Mouse (Mus musculus) spleen, adult 2 months (tissue): ENCODE data around the gene Pcx.

Experiments used
- CTCF ChIP-seq: fragments of 200-500 bp; IDR thresholded peaks from 2 replicates; pipeline ENCODE4 v1.5.1; 2011; ENCODE audit warnings: mild to moderate bottlenecking, inconsistent platforms; ENCODE audit not compliant: insufficient read depth, insufficient read length, insufficient replicate concordance; ENCODE audit errors: extremely low read depth
- POLR2A ChIP-seq: fragments of 200-500 bp; IDR thresholded peaks from 2 replicates; pipeline ENCODE4 v1.6.1; 2011; ENCODE audit warnings: low read depth, low read length, inconsistent platforms

DNA sequence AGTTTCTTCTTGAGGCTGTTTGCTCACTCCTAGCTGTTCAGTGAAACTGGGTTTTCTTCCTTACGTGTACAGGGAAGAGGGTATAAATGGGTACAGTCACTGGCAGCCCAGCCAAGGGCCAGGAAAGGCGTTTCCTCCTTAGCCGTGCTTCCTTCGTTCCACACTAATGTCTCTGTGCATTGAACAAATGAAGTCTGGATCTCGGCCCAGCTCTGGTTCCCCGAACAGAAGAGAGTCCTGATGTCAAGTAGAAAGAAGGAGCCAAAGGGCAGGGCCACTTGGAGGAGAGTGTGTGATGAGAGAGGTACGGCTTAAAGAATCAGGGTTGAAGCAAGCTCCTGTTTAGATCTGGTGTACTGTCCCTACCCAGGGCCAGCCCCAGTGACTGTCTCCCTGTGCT lies 44.8 kb downstream of the Pcx start:
- no peak for TF ChIP-seq CTCF
- no peak for TF ChIP-seq POLR2A
